Mouse (Mus musculus) gastrocnemius, postnatal 14 days (tissue): Measurements from ENCODE around the gene Zcwpw1. TPM values are rescaled to one million over a fixed set of nuclear protein-coding genes. Genes with fewer than 3 reads are reported as not detected.
A peak's percentile ranks its signal among the peaks of the same experiment; 100 is the strongest.

Source experiments
- DNase-seq: peaks from one replicate; pipeline ENCODE4 v3.0.0; 2021; ENCODE audit warnings: mixed read lengths
- intact Hi-C: fragments of 180-260 bp; cut with DNase I; formaldehyde crosslinking; loops from one replicate; pipeline ENCODE4 v1.15.1; 2025; ENCODE audit warnings: low total_unique reads
- total RNA-seq, 2 experiments: library from RNA; stranded (reverse); gene quantifications; 2 replicates each; pipeline ENCODE4 v1.2.3; 2021

Zcwpw1 gene
- total RNA-seq, 2 experiments from 2014 or later = 0.84 to 1.7 TPM

DNA sequence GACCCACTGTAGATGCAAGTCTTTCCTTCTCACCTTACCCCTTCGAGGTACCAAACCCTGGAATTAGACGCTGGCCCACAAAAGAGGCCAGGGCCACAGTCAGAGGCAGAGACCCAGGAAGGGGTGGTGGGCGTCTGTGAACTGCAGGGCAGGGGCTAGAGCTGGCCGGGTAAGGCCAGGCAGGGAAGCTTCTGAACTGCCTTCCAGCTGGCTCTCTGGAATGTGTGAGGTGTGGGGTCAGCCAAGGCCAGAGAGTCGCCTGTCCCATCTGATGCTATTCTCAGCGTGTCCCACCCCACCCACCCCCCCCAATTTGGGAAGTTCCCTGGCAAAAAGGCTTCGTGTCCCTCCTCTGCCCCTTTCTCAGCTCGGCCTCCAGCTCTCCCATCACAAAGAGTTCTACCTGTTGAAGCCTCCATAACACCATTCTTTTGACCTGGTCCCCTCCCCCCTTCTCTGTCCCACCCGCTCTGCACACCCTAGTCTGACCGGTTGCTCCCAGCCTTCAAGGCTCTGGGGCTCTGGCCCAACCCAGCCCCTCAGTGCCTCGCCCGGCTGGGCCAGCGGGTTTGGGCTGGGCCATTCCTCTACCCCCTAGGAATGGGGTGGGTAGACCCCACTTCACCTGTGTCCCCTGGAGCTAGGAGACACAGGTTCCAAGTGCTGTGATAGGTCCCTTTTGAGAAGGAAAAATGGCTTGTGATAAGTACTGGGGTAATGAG is 34.3 kb upstream of the Zcwpw1 start:
- DNase-seq = no peak
- intact Hi-C loops = no loop called here

DNA sequence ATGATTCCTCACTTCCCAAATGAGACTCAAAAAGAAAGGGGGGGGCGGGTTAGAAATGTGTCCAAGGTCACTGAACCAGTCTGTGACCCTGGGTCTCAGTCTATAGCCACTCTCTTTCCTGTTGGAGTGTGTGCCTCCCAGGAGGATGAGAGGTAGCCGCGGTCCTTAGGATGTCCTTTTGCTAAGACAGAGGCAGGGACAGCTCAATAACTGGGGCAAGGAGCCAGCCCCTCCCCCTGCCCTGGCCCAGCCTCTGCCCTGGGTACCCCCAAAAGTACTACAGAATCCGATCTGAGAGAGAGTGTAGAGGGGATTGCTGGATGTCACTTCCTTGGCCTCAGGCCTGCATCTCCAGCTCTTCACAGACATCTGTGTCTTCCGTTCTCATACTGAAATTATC is 32.2 kb upstream of the Zcwpw1 start:
- intact Hi-C loops = no loop called here
- DNase-seq = no peak

- no peak for DNase-seq
- intact Hi-C loops = no loop called here
Measured at GRCm38 (mm10) chr5:137756106-137756505, 31.5 kb upstream of the Zcwpw1 start.

GRCm38 (mm10) chr5:137756882-137757661 is 30.5 kb upstream of the Zcwpw1 start:
- peak; percentile 80 for DNase-seq
- intact Hi-C loops = no loop called here

DNA sequence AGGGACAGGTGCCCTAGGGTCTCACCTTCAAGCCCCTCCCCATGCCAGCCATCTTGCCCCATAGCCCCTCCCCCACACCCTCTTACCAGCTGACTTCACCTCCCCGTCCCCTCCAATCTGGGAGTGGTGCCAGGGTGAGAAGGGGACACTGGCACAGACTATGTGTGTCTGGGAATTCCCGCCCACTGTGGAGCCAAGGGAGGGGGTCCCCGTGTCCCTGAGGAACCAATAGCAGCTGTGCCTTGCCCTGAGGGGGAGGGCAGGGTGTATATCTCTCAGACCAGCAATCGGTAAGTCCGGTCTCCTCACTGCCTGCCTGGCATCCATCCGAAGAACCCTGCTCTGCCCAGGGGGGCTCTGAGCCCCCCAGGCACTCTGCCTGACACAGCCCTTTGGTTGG is 29.7 kb upstream of the Zcwpw1 start:
- intact Hi-C loops = loop anchor here (2.0 kb wide), 1 partner anchor 101 kb away; no protein-coding TSS in a partner anchor
- DNase-seq = no peak

GRCm38 (mm10) chr5:137758921-137759534 is 28.6 kb upstream of the Zcwpw1 start:
- DNase-seq = no peak
- intact Hi-C loops = loop anchor here (2.0 kb wide), 1 partner anchor 102 kb away; no protein-coding TSS in a partner anchor

DNA sequence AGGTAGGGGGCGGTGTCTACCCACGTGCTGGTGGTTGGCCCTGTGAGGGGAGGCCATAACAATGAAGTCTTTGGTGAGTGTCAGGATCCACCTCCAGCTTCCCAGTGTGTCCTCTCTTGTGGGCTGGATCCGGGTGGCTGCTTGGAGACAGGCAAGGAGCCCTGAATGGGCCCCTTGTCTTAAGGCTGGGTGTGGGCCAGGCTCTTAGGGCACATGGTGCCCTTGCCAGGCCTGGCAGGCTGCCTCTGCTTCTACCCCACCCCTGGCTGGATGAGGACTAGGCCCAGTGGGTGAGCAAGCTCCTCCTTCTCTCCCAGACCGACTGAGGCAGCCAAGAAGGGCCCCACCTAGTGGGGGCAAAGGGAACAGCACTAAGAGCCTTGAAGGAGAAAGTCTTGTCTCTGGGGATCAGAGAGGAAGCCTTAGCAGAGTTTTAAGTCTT is 27.6 kb upstream of the Zcwpw1 start:
- intact Hi-C loops = loop anchor here (2.0 to 10.0 kb wide), 2 partner anchors 103 to 275 kb away; no protein-coding TSS in a partner anchor

DNA sequence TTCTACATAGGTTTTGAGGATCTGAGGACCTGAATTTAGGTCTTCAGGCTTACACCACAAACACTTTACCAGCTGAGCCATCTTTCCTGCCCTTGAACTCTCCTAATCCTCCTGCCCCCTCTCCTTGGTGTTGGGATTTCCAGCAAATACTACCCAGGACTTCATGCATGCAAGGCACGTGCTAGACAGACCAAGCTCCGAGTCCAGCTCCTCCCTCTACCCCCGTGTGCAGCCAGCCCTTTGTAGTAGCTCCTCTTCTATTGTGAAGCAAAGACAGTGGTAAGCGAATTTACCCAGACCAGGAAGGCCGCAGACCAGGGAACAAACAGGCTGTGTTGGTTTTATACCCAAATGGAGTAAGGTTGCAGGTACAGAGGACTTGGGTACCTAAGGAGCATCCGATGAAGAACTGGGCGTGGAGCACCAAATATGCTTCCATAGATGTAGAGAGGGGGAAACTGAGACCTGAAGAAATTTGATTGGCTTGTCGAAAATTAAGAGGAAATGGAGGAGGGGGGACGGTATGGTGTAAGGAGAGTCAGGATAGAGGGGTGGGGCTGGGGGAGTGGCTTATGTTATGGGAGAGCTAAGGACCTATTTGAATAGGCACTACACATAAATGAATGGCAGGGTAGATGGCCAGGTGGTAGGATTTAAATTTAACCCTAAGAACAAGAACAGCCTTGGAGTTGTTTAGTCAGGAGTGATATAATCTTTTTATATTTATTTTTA is 22.8 kb upstream of the Zcwpw1 start:
- DNase-seq = no peak
- intact Hi-C loops = loop anchor here (10.0 kb wide), 1 partner anchor 280 kb away; no protein-coding TSS in a partner anchor

More for the DNA sequence above, 27.6 kb upstream of the Zcwpw1 start:
- peak; percentile 88 for DNase-seq

DNA sequence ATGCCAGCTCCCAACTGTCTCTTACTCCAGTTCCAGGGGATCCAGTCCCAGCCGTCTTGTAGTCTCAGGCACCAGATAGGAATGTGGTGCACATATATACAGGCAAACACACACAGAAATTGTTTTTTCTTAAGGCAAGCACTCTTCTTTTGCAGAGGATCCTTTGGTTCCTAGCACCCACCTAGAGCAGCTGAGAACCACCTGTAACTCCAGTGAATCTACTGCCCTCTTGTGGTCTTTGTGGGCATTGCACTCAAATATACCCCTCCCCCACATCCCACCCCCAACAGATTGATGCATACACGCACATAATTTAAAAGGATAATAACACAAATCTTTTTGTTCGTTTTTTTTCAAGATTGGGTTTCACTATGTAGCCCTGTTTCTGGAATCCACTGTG is 21.3 kb upstream of the Zcwpw1 start:
- intact Hi-C loops = loop anchor here (10.0 kb wide), 1 partner anchor 281 kb away; no protein-coding TSS in a partner anchor
- DNase-seq = no peak

DNA sequence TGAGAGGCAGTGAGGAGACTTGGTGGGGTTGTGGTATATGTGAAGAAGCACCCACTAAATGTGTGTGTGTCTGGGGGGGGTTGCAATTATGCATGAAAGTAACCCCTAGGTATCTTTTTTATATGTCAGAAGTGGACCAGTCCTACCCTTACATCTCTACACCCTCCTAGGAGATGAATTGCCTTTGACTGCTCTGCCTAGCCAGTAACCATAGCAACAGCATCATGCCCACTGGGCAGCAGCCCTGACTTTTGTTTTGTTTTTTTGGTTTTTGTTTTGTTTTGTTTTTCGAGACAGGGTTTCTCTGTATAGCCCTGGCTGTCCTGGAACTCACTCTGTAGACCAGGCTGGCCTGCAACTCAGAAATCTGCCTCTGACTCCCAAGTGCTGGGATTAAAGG is 19.1 kb upstream of the Zcwpw1 start:
- intact Hi-C loops = loop anchor here (10.0 kb wide), 1 partner anchor 284 kb away; no protein-coding TSS in a partner anchor
- DNase-seq = no peak

DNA sequence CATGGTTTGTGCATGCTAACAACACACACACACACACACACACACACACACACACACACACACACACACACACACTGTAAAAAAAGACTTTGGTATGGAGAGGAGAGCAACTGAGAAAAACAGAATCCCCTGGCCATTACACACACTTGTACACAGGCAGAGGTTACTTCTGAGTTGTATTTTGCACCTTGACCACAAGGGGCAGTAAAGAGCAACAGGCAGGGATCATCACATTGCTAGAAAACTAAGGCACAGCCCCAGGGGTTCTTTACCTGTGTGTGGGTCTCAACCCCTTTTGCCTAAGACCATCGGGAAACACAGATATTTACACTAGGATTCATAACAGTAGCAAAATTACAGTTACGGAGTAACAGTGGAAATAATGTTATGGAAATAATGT is 16.9 kb upstream of the Zcwpw1 start:
- intact Hi-C loops = no loop called here
- DNase-seq = no peak

- no peak for DNase-seq
- intact Hi-C loops = no loop called here
Measured at GRCm38 (mm10) chr5:137772755-137773154, 14.8 kb upstream of the Zcwpw1 start.

DNA sequence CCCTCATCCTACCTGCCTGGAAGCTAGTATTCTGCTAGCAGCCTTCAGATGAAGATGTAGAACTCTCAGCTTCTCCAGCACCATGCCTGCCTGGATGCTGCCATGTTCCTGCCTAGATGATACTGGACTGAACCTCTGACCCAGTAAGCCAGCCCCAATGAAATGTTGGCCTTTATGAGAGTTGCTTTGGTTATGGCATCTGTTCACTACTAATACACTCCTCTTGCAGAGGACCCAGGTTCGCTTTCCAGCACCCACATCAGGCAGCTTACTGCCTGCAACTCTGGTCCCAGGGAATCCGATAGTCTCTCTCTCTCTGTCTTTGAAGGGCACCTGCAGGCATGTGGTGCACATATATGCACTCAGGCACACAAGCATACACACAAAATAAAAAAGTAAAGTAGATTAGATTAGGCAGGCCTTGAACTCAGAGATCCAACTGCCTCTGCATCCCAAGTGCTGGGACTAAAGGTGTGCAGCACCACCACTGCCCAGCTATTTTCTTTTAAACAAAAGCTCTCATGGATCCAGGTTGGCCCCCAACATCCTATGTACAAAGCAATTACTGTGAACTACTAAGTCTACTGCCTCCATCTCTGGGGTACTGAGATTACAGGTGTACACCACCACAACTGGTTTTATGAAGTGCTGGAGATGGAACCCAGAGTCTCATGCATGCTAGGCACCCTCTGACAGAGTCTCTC is 11.9 kb upstream of the Zcwpw1 start:
- DNase-seq = no peak
- intact Hi-C loops = no loop called here

- no peak for DNase-seq
- intact Hi-C loops = no loop called here
Measured at GRCm38 (mm10) chr5:137776408-137776918, 11.1 kb upstream of the Zcwpw1 start.

DNA sequence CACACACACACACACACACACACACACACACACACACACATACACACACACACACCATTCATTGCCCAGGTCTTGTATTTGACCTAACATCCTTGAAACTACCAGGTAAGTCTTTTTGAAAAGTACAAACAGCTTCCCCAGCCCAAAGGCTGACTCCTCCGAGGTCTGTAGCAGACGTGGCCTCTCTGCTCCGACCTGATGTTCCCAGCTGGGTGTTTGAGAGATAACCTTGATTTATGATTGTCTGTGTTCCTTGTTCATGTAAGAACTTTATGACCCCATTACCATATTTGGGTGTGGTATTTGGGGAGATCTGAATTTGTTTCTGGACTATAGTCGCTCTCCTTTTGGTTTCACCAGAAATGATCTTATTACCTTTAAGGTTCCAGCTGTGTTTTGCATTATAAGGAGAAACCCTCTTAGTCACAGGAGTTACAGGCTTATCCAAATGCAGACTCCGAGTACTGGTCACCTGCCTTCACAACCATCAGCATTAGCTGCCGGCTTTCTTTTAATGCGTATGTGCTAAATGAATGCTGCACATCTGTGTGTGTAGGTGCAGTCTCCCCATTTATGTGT is 10.2 kb upstream of the Zcwpw1 start:
- intact Hi-C loops = no loop called here
- no peak for DNase-seq

DNA sequence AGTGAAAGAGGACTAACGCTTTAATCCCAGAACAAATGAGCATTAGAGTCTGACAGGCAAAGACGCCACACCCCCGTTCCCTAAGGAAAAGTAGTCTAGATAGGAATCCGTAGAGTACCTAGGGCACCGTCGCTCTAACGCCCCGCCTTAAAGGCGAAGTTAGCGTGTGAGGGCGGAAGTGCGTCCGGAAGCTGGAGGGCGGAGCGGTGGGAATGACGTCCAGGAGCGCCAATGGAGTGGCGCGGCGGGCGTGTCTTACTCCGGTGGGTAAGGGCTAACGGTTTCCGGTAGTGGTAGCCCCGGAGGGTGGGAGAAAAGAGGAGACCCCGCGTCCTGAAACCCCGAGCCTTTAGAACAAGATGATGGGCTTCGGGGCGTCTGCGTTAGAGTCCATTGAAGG is 9.0 kb upstream of the Zcwpw1 start, which contains the start of gene Ppp1r35:
Gene Ppp1r35 (plus strand): TSS at position 215 of the 400 bp plus-strand sequence.
- intact Hi-C loops = no loop called here
- DNase-seq = peak; percentile 95

- DNase-seq = no peak
Measured at GRCm38 (mm10) chr5:137779053-137779933, 8.3 kb upstream of the Zcwpw1 start.

More at GRCm38 (mm10) chr5:137779053-137779933, 8.3 kb upstream of the Zcwpw1 start:
- intact Hi-C loops = no loop called here
